Mouse (Mus musculus) myocyte (in vitro differentiated cells): ENCODE measurements around the gene Khdrbs1.

Experiments used
- CEBPB ChIP-seq: IDR thresholded peaks from 2 replicates; pipeline ENCODE4 v1.6.1; 2011; ENCODE audit warnings: mild to moderate bottlenecking, moderate library complexity; ENCODE audit not compliant: poor library complexity, insufficient read depth, severe bottlenecking
- E2F4 ChIP-seq: IDR thresholded peaks from one replicate; pipeline ENCODE4 v1.6.1; 2011; ENCODE audit warnings: mild to moderate bottlenecking, control low read depth, moderate library complexity; ENCODE audit not compliant: insufficient read depth
- MAX ChIP-seq: IDR thresholded peaks from one replicate; pipeline ENCODE4 v1.6.1; 2011; ENCODE audit warnings: low read depth, mild to moderate bottlenecking, control low read depth
- MYOD1 ChIP-seq, 3 experiments: IDR thresholded peaks; one replicate each; pipeline ENCODE4 v1.6.1; 2011; ENCODE audit warnings: control low read depth in 2 of 3, low read depth in 2 of 3, mild to moderate bottlenecking in 2 of 3, moderate library complexity in 1 of 3; ENCODE audit not compliant: insufficient read length in 2 of 3, control insufficient read depth in 1 of 3
- POLR2A ChIP-seq: IDR thresholded peaks from one replicate; pipeline ENCODE4 v1.6.1; 2011; ENCODE audit warnings: low read depth, mild to moderate bottlenecking, control low read depth, moderate library complexity; ENCODE audit not compliant: insufficient read length
- POLR2AphosphoS2 ChIP-seq: IDR thresholded peaks from one replicate; pipeline ENCODE4 v1.6.1; 2011; ENCODE audit warnings: low read depth, control low read depth; ENCODE audit not compliant: insufficient read length
- SRF ChIP-seq: IDR thresholded peaks from one replicate; pipeline ENCODE4 v1.6.1; 2011; ENCODE audit warnings: low read depth; ENCODE audit not compliant: control insufficient read depth, insufficient read length
- TCF12 ChIP-seq: IDR thresholded peaks from one replicate; pipeline ENCODE4 v1.6.1; 2011; ENCODE audit warnings: mild to moderate bottlenecking, control low read depth; ENCODE audit not compliant: poor library complexity, insufficient read depth, severe bottlenecking
- USF1 ChIP-seq: IDR thresholded peaks from one replicate; pipeline ENCODE4 v1.6.1; 2011; ENCODE audit warnings: low read depth, mild to moderate bottlenecking, control low read depth, moderate library complexity

- no peak for TF ChIP-seq POLR2A
- no peak for TF ChIP-seq SRF
- TF ChIP-seq E2F4, result no peak
- no peak for TF ChIP-seq POLR2AphosphoS2
- no peak for TF ChIP-seq USF1
- TF ChIP-seq CEBPB, result no peak
- no peak for TF ChIP-seq TCF12
- TF ChIP-seq MYOD1 (IDR thresholded peaks at IDR 0.05; ENCODE audit: control insufficient read depth in 1 of 3, insufficient read length in 2 of 3, low read depth in 2 of 3), result no peak
- no peak for TF ChIP-seq MAX
Observed at GRCm38 (mm10) chr4:129743494-129743893, 1.4 kb upstream of the Khdrbs1 start.
